Mouse (Mus musculus): ENCODE results near the gene Dlst.

DNA sequence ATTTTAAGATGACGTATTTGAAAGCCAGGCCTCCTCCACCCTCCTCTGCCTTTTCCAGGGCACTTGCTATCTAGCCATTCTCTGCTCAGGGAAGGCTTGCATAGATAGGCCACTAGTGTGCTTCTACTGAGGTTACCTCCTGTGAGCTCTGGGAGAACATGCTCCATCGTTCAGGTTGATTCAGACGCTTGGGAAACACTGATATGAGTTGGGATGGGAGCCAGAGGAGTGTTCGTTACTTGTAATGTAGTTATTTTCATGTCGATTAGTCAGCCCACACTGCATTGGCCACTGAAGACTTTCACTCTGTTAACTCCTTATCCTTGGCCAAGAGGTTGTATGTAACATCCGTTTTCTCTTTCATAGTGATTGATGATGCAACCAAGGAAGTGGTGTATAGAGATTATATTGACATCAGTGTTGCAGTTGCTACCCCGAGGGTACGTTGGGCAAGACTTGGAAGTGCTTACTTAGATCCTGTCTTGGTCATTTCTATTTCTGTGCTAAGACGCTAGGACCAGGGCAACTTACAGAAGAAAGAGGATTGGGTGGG lies 18.9 kb downstream of the Dlst start:
- no peak for TF ChIP-seq POLR2A (IDR thresholded peaks at IDR 0.05; ENCODE audit: insufficient read depth, low read depth, low read length)
- no peak for TF ChIP-seq CTCF (IDR thresholded peaks at IDR 0.05; ENCODE audit: insufficient read depth, low read depth, low read length)

All from olfactory bulb, adult 2 months (tissue).